Mouse (Mus musculus): ENCODE results near the gene Mdm4.
A peak's percentile ranks its signal among the peaks of the same experiment; 100 is the strongest.
"Not testable (repeated sequence)": the region's sequence is repeated elsewhere in the genome, so short reads cannot be mapped to it uniquely, and the experiment has no call there.

Gene Mdm4

GRCm38 (mm10) chr1:133053034-133053433 is 22.7 kb upstream of the Mdm4 start:
- DNase-seq (ENCODE audit: low read depth), result no peak

- no peak for DNase-seq (ENCODE audit: low read depth)
These were observed 21.5 kb upstream of the Mdm4 start for GRCm38 (mm10) chr1:133051829-133052228.

GRCm38 (mm10) chr1:133050001-133050431 is 19.7 kb upstream of the Mdm4 start:
- no peak for DNase-seq (ENCODE audit: low read depth)

- DNase-seq (ENCODE audit: low read depth), result no peak
These were observed 18.3 kb upstream of the Mdm4 start for GRCm38 (mm10) chr1:133048690-133049089.

- no peak for DNase-seq (ENCODE audit: low read depth)
These were observed 17.2 kb upstream of the Mdm4 start for GRCm38 (mm10) chr1:133047575-133047974.

GRCm38 (mm10) chr1:133046441-133046931 is 16.1 kb upstream of the Mdm4 start:
- DNase-seq (ENCODE audit: low read depth), result no peak

GRCm38 (mm10) chr1:133045861-133046440 is 15.6 kb upstream of the Mdm4 start:
- no peak for DNase-seq (ENCODE audit: low read depth)

GRCm38 (mm10) chr1:133045011-133045860 is 14.9 kb upstream of the Mdm4 start, which contains the start of gene Pik3c2b:
Pik3c2b (plus strand) TSS chr1:133045667.
- DNase-seq (ENCODE audit: low read depth), result no peak

GRCm38 (mm10) chr1:133039505-133039949 is 9.2 kb upstream of the Mdm4 start:
- peak; percentile 85 for DNase-seq (ENCODE audit: low read depth)

GRCm38 (mm10) chr1:133034682-133035081 is 4.3 kb upstream of the Mdm4 start:
- DNase-seq (ENCODE audit: low read depth), result not testable (repeated sequence)

GRCm38 (mm10) chr1:133034091-133034460 is 3.7 kb upstream of the Mdm4 start:
- peak; percentile 47 for DNase-seq (ENCODE audit: low read depth)

GRCm38 (mm10) chr1:133033316-133034090 is 3.1 kb upstream of the Mdm4 start:
- peak; percentile 86 for DNase-seq (ENCODE audit: low read depth)

GRCm38 (mm10) chr1:133032981-133033315 is 2.6 kb upstream of the Mdm4 start:
- no peak for DNase-seq (ENCODE audit: low read depth)

GRCm38 (mm10) chr1:133029744-133030143 is 617 bp downstream of the Mdm4 start:
- DNase-seq (ENCODE audit: low read depth), result no peak

- no peak for DNase-seq (ENCODE audit: low read depth)
These were observed 2.4 kb downstream of the Mdm4 start for GRCm38 (mm10) chr1:133027980-133028379.

GRCm38 (mm10) chr1:133027126-133027525 is 3.2 kb downstream of the Mdm4 start:
- no peak for DNase-seq (ENCODE audit: low read depth)

- DNase-seq (ENCODE audit: low read depth), result not testable (repeated sequence)
These were observed 4.6 kb downstream of the Mdm4 start for GRCm38 (mm10) chr1:133025796-133026190.

- DNase-seq (ENCODE audit: low read depth), result peak; percentile 93
These were observed 5.1 kb downstream of the Mdm4 start for GRCm38 (mm10) chr1:133025051-133025795.

- DNase-seq (ENCODE audit: low read depth), result no peak
These were observed 5.9 kb downstream of the Mdm4 start for GRCm38 (mm10) chr1:133024426-133024825.

- DNase-seq (ENCODE audit: low read depth), result not testable (repeated sequence)
These were observed 6.6 kb downstream of the Mdm4 start for GRCm38 (mm10) chr1:133023723-133024122.

- DNase-seq (ENCODE audit: low read depth), result not testable (repeated sequence)
These were observed 8.4 kb downstream of the Mdm4 start for GRCm38 (mm10) chr1:133021971-133022370.

- no peak for DNase-seq (ENCODE audit: low read depth)
These were observed 9.0 kb downstream of the Mdm4 start for GRCm38 (mm10) chr1:133021391-133021790.
